Mouse (Mus musculus) mouse embryonic stem cell (cell line): Measurements from ENCODE around the gene Nlrp4c.

Source experiments
- in situ Hi-C, 2 experiments: fragments of 300-500 bp; cut with MboI; formaldehyde crosslinking; loops; 1 replicate in 1 of 2; 3 replicates in 1 of 2; pipeline ENCODE4 v1.14.3; 2019 to 2020; ENCODE audit warnings: low sequenced_read_pairs in 2 of 2, low pct_unique_long_range_greater_than_20kb in 1 of 2, mixed read lengths in 1 of 2; ENCODE audit not compliant: unreplicated experiment in 1 of 2

Gene Nlrp4c

DNA sequence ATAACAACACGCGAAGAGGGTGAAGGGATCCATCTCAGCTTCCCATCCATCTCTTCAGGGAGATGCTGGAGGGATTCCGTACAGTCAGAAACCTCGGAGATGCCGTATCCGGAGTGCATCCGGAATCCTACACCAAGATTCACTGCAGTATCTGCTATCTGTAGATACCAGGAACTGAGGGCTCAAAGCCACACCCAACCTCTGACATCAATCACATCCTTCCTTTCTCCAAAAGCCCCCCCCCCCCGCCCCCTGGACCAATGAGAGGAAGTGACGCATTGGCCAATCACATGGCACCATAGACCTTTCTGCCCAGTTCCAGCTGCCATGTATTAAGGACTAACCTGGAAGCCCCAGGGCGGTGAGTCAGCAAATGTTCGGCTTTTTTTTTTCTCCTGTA is at the start of gene Nlrp4c:
Gene Nlrp4c (plus strand): TSS at position 301 of the 400 bp plus-strand sequence.
- in situ Hi-C loops = no loop called here

- in situ Hi-C loops = no loop called here
Measured at GRCm38 (mm10) chr7:6010910-6011309, 34.1 kb upstream of the Nlrp4c start, which contains the start of gene Vmn1r65. Vmn1r65 (minus strand) TSS chr7:6011010.

DNA sequence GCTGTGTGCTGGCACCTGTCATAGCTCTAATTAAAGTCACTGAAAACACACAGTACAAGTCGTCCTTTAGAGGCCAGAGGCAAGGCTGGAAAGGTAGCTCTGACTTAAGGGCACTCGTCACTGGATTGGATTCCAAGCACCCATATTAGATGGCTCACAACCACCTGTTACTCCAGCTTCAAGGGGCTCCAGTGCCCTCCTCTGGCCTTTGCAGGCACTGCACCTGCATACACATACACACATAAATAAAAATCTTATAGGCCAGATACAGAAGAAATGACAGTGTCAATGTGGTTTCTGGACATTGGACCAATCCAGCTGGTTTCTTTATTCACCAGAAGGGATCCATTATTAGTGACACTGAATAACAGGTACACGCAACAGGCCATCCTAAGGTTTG is 74.5 kb downstream of the Nlrp4c start:
- in situ Hi-C loops = loop anchor here in 1 of 2 experiments (25.0 kb wide), 1 partner anchor 832 kb away; no protein-coding TSS in a partner anchor

- in situ Hi-C loops = loop anchor here in 1 of 2 experiments (25.0 kb wide), 1 partner anchor 833 kb away; no protein-coding TSS in a partner anchor
Measured at GRCm38 (mm10) chr7:6120104-6120503, 75.1 kb downstream of the Nlrp4c start.

- in situ Hi-C loops = loop anchor here in 1 of 2 experiments (25.0 kb wide), 1 partner anchor 834 kb away; no protein-coding TSS in a partner anchor
Measured at GRCm38 (mm10) chr7:6121128-6121527, 76.2 kb downstream of the Nlrp4c start.

DNA sequence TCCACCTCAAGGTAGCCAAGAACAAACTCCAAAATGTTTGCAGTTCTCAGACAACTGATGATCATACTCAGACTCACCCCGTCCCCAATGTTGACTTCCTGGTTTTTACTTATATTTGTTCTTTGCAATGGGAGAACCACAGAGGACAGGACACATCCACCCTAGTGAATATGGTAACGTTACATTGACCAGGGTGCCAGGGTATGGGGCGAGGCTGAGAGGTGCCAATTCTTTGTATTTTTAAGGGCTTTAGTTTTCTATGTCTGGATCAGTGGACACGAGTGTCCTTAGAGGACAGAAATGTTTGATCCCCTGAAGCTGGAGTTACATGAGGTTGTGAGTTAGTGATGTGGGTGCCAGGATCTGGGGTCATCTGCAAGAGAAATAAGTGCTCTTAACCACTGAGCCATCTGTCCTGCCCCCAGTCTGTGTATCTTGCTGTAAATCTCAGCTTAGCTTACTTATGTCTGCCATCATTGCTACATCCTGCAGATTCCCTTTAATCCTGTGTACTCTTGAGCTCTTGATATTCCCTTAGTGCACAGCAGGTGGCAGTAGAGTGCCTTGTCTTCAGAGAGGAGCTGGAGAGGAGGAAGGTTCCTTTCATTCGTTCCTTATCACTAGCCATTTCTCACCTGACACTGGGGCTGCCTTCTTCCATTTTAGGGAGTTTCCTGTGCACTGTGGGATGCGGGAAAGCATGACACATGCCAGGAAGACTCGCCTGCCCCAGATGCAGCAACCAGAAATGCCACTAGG is 81.9 kb downstream of the Nlrp4c start:
- in situ Hi-C loops = loop anchor here (5.0 to 25.0 kb wide), 3 partner anchors 60 to 1015 kb away; partner anchors contain the start of gene Rfpl4 (in 1 of the 2)

GRCm38 (mm10) chr7:6130346-6130745 is 85.4 kb downstream of the Nlrp4c start:
- in situ Hi-C loops = loop anchor here in 1 of 2 experiments (25.0 kb wide), 1 partner anchor 1018 kb away; the partner anchor contains the start of gene Rfpl4

- in situ Hi-C loops = loop anchor here in 1 of 2 experiments (25.0 kb wide), 1 partner anchor 1020 kb away; the partner anchor contains the start of gene Rfpl4
Measured at GRCm38 (mm10) chr7:6132646-6133045, 87.7 kb downstream of the Nlrp4c start.

GRCm38 (mm10) chr7:6136497-6136896 is 91.5 kb downstream of the Nlrp4c start:
- in situ Hi-C loops = loop anchor here in 1 of 2 experiments (25.0 kb wide), 1 partner anchor 1024 kb away; the partner anchor contains the start of gene Rfpl4

- in situ Hi-C loops = loop anchor here in 1 of 2 experiments (25.0 kb wide), 1 partner anchor 1027 kb away; the partner anchor contains the start of gene Rfpl4
Measured at GRCm38 (mm10) chr7:6139295-6139694, 94.3 kb downstream of the Nlrp4c start.

DNA sequence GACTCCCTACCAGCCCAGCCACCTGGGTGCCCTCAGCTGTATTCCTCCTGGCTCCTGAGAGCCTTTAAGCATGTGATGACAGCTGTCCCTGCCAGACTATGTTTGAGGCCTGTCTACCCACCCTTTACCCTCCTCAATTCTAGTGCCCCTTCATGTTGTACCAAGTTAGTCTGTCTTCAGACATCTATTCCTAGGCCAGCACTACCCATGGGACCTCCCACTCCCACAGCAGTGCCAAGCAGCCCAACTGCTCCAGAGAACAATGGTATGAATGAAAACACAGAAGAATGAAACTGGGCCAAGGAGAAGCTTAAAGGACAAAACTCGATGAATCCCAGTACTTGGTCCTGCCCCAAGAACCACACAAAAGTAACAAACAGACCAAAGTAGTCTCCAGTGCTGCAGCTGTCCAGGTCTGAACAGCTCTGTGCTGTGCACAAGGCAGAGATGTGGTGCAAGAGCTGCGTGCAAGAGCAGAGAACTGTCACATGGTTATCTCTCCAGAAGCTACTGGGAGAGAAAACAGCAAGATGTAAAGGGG is 99.1 kb downstream of the Nlrp4c start:
- in situ Hi-C loops = loop anchor here in 1 of 2 experiments (25.0 kb wide), 1 partner anchor 1032 kb away; the partner anchor contains the start of gene Rfpl4

DNA sequence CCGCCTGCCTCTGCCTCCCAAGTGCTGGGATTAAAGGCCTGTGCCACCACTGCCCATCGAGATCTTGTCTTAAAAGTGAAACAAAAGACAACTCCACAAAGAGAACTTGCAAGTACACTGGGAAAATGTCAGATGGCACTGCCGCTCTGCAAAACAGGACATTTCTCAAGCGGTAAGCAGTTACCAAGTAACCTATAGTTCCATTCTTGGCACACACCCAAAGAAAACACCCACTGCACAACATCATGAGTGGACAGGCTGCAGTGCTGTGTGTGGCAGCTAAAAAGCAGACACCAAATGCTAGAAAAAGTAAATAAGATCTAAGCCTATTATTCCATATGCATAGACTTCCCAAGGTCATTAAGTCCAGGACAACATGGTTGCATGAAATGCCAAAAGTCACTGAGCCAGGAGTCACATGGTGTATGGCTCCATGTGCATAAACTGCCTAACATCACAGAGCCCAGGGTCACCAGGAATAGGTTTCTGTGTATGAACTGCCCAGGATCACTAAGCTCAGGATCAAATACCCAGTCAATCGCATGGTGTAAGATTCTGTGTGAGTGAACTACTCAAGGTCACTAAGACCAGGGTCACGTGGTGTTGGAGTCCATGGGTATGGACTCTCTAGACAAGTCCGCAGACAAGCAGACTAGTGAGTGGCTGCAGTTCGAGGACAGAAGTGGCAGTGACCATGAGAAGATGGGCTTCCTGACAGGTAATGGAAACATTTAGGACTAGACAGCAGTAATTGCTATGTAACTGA is 100.6 kb downstream of the Nlrp4c start:
- in situ Hi-C loops = loop anchor here in 1 of 2 experiments (25.0 kb wide), 1 partner anchor 1033 kb away; the partner anchor contains the start of gene Rfpl4

DNA sequence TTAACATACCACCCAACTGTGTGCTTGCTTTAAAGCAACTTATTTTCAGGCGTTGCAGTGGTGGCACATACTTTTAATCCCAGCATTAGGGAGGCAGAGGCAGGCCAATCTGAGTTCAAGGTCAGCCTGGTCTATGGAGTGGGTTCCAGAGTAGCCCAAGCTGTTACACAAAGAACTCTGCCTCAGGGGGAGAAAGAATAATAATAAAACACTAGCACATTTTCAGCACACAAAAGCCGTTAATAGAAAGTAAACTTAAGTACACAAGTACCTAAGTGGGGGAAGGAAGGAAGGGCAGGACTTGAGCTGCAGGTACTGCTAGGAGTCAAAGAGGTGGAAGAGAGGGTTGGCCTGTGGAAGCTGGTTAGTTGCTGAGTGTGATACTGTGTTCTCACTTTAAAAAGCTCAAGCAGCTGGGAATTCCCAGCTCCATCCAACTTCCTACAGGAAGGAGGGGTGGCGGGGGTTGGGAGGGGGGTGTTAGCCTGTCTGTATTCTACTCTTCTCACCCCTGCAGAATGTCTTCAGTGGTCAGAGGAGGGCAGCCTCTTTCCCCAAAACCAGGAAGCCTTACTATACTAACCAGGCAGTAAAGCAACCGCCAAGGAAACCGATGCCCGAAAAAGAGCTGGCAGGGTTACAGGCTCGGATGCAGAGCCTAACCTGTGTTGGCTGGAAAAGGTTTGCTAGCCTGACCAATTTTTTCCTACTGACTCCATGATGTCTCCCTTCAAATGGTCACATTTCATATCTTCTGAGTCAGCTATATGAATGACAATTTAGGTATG is 101.4 kb downstream of the Nlrp4c start:
- in situ Hi-C loops = loop anchor here in 1 of 2 experiments (25.0 kb wide), 1 partner anchor 1034 kb away; the partner anchor contains the start of gene Rfpl4

DNA sequence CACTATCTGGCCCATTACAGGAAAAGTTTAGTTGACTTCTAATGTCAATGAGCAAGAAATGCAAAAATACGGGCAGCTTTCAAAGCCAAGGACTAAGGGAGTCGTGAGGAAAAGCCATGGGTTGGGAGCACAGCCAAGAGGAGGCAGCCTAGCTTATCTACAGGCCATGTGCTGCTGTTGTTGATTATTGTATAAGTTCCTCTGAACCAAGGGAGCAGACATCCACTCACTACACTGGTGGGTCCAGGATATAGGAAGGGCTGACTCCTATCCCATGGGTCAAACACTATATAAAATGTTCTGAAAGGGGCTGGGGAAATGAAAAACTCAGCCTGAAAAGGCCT is 102.0 kb downstream of the Nlrp4c start:
- in situ Hi-C loops = loop anchor here in 1 of 2 experiments (25.0 kb wide), 1 partner anchor 1035 kb away; the partner anchor contains the start of gene Rfpl4

- in situ Hi-C loops = loop anchor here in 1 of 2 experiments (25.0 kb wide), 1 partner anchor 1035 kb away; the partner anchor contains the start of gene Rfpl4
Measured at GRCm38 (mm10) chr7:6147688-6148087, 102.7 kb downstream of the Nlrp4c start.

DNA sequence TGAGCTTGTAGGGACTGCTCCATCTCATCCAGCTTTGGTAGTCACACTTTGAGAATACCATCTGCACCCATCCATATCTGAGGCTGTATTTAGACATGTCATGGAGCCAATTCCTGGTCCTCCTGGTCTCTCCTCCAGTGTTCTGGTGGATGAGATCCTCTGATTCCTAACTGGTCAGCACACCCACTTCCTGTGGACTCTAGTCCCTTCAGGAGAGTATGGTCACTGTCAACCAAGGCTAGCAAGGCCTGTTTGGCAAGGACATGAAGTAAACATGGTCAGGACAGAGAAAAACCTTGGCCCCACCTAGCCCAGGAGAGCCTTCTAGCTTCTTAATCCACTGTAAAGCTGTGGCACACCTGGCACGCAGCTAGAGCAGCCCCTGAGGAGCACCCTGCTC is 106.3 kb downstream of the Nlrp4c start:
- in situ Hi-C loops = no loop called here

DNA sequence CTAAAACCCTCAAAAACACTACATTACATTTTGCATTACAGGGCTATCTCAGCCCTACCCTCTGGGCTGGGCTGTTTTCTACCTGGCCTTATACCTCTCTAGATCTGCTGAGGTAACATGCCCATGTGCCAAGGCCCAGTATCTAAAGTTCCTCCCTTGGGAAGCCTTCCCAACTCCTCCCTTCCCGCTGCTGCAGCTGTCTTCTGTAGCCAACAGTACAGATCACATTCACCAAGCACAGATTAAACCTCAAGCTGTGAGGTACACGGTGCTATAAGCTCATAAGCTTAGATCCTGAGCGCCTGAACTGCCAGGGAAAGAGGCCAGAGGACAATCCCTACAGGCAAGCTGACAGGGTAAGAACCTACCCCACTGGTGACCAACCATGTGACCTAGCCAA is 107.1 kb downstream of the Nlrp4c start:
- in situ Hi-C loops = no loop called here

GRCm38 (mm10) chr7:6153131-6153530 is 108.2 kb downstream of the Nlrp4c start:
- in situ Hi-C loops = no loop called here
